Mouse (Mus musculus): Measurements from ENCODE around the gene Lrrc49.

The Lrrc49 gene

DNA sequence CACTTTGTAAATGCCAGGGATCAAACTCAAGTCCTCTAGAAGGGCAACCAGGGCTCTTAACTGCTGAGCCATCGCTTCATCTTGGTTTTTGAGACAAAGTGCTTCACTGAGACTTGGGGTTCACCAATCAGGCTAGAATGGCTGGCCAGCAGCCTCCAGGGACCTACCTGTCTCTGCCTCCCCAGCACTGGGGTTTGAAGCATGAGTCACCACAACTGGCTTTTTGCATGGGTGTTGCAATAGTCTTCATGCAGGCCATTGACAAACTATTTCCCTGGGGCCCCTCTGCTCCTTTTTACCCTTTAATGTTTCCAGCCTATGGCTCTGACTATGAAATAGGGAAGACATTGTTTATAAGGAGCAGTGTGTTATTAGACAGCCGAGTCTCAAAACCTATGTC lies 160.1 kb downstream of the Lrrc49 start:
- no peak for DNase-seq

GRCm38 (mm10) chr9:60527051-60527450 lies 160.9 kb downstream of the Lrrc49 start:
- DNase-seq, result no peak

DNA sequence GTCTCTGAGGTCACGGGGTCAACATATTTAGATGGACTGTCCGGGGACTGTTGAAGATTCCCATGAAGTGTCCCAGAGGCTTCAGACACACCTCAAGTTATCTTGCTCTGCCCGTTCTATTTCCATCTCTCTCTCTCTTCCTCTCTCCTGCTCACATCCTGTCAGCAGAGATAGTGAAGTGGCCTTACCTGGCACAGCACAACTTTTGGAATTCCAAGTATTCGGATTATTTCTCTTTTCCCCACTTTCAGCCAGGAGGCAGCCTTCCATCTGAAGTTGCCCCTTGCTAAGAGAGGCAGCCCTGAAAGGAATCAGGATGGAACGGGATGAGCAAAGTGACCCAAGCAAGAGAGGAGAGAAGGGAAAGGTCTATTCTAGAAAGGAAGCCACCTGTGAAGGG lies 161.8 kb downstream of the Lrrc49 start:
- no peak for DNase-seq

- DNase-seq, result peak; percentile 46
Observed at GRCm38 (mm10) chr9:60521806-60522264, 166.1 kb downstream of the Lrrc49 start, which contains the start of gene Thsd4. Gene Thsd4 (minus strand): TSS chr9:60522046.

DNA sequence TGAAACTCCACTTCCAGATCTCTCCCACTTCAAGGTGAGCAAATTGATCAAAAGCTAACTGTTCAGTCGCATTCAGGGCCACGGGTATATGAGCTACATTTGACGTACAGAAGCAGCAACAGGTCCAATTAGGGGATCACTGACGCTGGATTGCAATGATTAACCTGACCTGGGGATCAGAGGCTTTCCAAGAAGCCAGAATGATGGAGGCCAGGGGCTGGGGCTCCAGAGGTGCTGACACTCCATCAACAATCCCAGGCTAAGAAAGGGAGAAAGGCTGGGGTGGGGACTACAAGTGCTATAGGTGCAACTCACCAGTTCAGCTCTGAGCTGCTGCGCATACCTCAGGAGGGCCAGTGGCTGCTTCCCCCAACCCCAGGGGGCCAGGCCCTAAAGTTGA lies 166.8 kb downstream of the Lrrc49 start:
- DNase-seq, result no peak

DNA sequence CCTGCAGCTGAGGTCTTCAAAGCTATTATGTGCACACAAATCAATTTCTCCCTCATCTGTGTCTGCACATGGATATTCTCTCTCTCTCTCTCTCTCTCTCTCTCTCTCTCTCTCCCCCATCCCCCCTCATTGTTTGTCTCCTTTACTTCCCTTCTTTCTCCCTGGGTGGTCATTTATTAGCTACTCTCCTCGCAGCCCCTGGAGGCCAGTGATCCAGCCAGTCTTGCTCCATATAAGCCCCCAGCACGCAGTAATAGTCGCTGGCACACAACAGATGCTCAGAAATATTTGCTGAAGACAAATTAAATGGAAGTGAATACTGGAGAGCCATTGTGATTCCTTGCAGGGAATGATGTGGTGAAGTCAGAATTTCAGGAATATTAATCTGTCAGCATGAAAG lies 168.4 kb downstream of the Lrrc49 start:
- no peak for DNase-seq
